Mouse (Mus musculus) liver, embryonic 13.5 days (tissue): ENCODE measurements around the gene Ankrd50. TPM values are rescaled to one million over a fixed set of nuclear protein-coding genes. Genes with fewer than 3 reads are reported as not detected.

Source experiments
- ATAC-seq: fragments of 200-750 bp; cut with Nextera tagmentation; 2 replicates; pipeline ENCODE4 v1.8.0; 2017; ENCODE audit warnings: low read depth, mild to moderate bottlenecking, moderate number of reproducible peaks, moderate library complexity
- DNase-seq: peaks from one replicate; pipeline ENCODE4 v3.0.0; 2022
- H3K27ac ChIP-seq: fragments of 300-500 bp; sonication (generic); 2 replicates; pipeline ENCODE4 v1.5.1; 2015; ENCODE audit warnings: moderate library complexity, mild to moderate bottlenecking, inconsistent platforms
- H3K27me3 ChIP-seq: fragments of 300-500 bp; sonication (generic); 2 replicates; pipeline ENCODE4 v1.6.1; 2015; ENCODE audit warnings: mild to moderate bottlenecking, inconsistent platforms
- H3K36me3 ChIP-seq: fragments of 300-500 bp; sonication (generic); 2 replicates; pipeline ENCODE4 v1.6.1; 2015; ENCODE audit warnings: mild to moderate bottlenecking, inconsistent platforms
- H3K4me1 ChIP-seq: fragments of 300-500 bp; sonication (generic); replicated peaks from 2 replicates; pipeline ENCODE4 v1.6.1; 2015; ENCODE audit warnings: inconsistent platforms
- H3K4me2 ChIP-seq: fragments of 300-500 bp; sonication (generic); 2 replicates; pipeline ENCODE4 v1.6.1; 2015; ENCODE audit warnings: inconsistent platforms, mild to moderate bottlenecking, moderate library complexity
- H3K4me3 ChIP-seq: fragments of 300-500 bp; sonication (generic); replicated peaks from 2 replicates; pipeline ENCODE4 v1.5.1; 2015; ENCODE audit warnings: mild to moderate bottlenecking, inconsistent platforms
- H3K9ac ChIP-seq: fragments of 300-500 bp; sonication (generic); 2 replicates; pipeline ENCODE4 v1.6.1; 2015; ENCODE audit warnings: mild to moderate bottlenecking, inconsistent platforms
- H3K9me3 ChIP-seq: fragments of 300-500 bp; sonication (generic); replicated peaks from 2 replicates; pipeline ENCODE4 v1.6.1; 2016; ENCODE audit warnings: inconsistent platforms
- WGBS: fragments of 180-500 bp; shearing (Covaris S2); methylation state at CpG from one replicate; pipeline ENCODE4 v1.1.7; 2015; ENCODE audit not compliant: insufficient replicate concordance; 5-methylcytosine and 5-hydroxymethylcytosine counted together
- polyA plus RNA-seq: library from polyadenylated mRNA; unstranded; fragments of >200 nt; fragmentation: Nextera tagmentation; extraction: Ambion mirVana; gene quantifications from 2 replicates; pipeline ENCODE4 v1.2.1, GENCODE M21; 2015

Gene Ankrd50
- 2.2 and 3.3 TPM in 2 replicates for polyA plus RNA-seq

GRCm38 (mm10) chr3:38484191-38485106 is at the start of gene Ankrd50:
Gene Ankrd50, minus strand, starts transcription at chr3:38484844.
- Histone ChIP-seq H3K4me3 (peak within 1 kb of the TSS; percentile 80), H3K36me3 (no peaks in the 10 kb centered on the region), H3K27me3 (0 out of 2 replicates have a peak, but pooled peaks cover 8% of the 10 kb centered on the region), H3K9ac (peak within 1 kb of the TSS; percentile 90), H3K4me2 (peak within 1 kb of the TSS; percentile 98), H3K4me1 (peaks cover 19% of the 10 kb centered on the region), H3K9me3 (no peaks in the 10 kb centered on the region), H3K27ac (peak within 1 kb of the TSS; percentile 61)
- whole genome bisulfite sequencing = under 1% methylated on average over 80 of the region's 81 CpGs
- DNase-seq (peak; percentile 95), ATAC-seq (peak; percentile 94)

- no peaks in the 10 kb centered on the region for H3K9me3 ChIP-seq
These were observed 49.6 kb upstream of the Ankrd50 start for GRCm38 (mm10) chr3:38534245-38534644.

GRCm38 (mm10) chr3:38520426-38520825 is 35.8 kb upstream of the Ankrd50 start:
- no peak overlapping the region for H3K9ac ChIP-seq
- H3K36me3 ChIP-seq = no peaks in the 10 kb centered on the region
- DNase-seq (no peak), ATAC-seq (no peak)
- no peaks in the 10 kb centered on the region for H3K27me3 ChIP-seq
- no peaks in the 10 kb centered on the region for H3K9me3 ChIP-seq
- 71% methylated on average over 2 of the region's 2 CpGs for WGBS
- no peak overlapping the region for H3K4me3 ChIP-seq
- H3K4me2 ChIP-seq = no peak overlapping the region
- H3K4me1 ChIP-seq = no peaks in the 10 kb centered on the region
- no peak overlapping the region for H3K27ac ChIP-seq

More at GRCm38 (mm10) chr3:38534245-38534644, 49.6 kb upstream of the Ankrd50 start:
- Histone ChIP-seq H3K9ac (no peak overlapping the region), H3K4me3 (no peak overlapping the region), H3K36me3 (no peaks in the 10 kb centered on the region), H3K27ac (no peak overlapping the region), H3K27me3 (no peaks in the 10 kb centered on the region), H3K4me1 (no peaks in the 10 kb centered on the region), H3K4me2 (no peak overlapping the region)
- 71% methylated on average over 6 of the region's 6 CpGs for WGBS
- DNase-seq (no peak), ATAC-seq (no peak)

GRCm38 (mm10) chr3:38519971-38520370 is 35.3 kb upstream of the Ankrd50 start:
- ATAC-seq = no peak

GRCm38 (mm10) chr3:38503606-38504005 is 19.0 kb upstream of the Ankrd50 start:
- Histone ChIP-seq H3K36me3 (no peaks in the 10 kb centered on the region), H3K4me1 (no peaks in the 10 kb centered on the region), H3K27ac (no peak overlapping the region), H3K9me3 (no peaks in the 10 kb centered on the region), H3K4me3 (no peak overlapping the region), H3K27me3 (no peaks in the 10 kb centered on the region), H3K9ac (no peak overlapping the region), H3K4me2 (no peak overlapping the region)
- ATAC-seq (no peak), DNase-seq (no peak)
- 49% methylated on average over 4 of the region's 4 CpGs for WGBS

More at GRCm38 (mm10) chr3:38519971-38520370, 35.3 kb upstream of the Ankrd50 start:
- no peak for DNase-seq
- Histone ChIP-seq H3K9ac (no peak overlapping the region), H3K4me1 (no peaks in the 10 kb centered on the region), H3K27me3 (no peaks in the 10 kb centered on the region), H3K4me2 (no peak overlapping the region), H3K9me3 (no peaks in the 10 kb centered on the region), H3K36me3 (no peaks in the 10 kb centered on the region), H3K27ac (no peak overlapping the region), H3K4me3 (no peak overlapping the region)
- WGBS = 68% methylated on average over 3 of the region's 3 CpGs

- ATAC-seq (no peak), DNase-seq (no peak)
- Histone ChIP-seq H3K4me3 (no peak overlapping the region), H3K9me3 (no peaks in the 10 kb centered on the region), H3K9ac (no peak overlapping the region), H3K27ac (no peak overlapping the region), H3K4me1 (no peaks in the 10 kb centered on the region), H3K27me3 (no peaks in the 10 kb centered on the region), H3K36me3 (no peaks in the 10 kb centered on the region), H3K4me2 (no peak overlapping the region)
- WGBS = 55% methylated on average over 5 of the region's 5 CpGs
These were observed 17.5 kb upstream of the Ankrd50 start for GRCm38 (mm10) chr3:38502156-38502555.

- no peaks in the 10 kb centered on the region for H3K36me3 ChIP-seq
- no peak overlapping the region for H3K27ac ChIP-seq
- no peak overlapping the region for H3K4me2 ChIP-seq
- DNase-seq = no peak
- H3K27me3 ChIP-seq = no peaks in the 10 kb centered on the region
- H3K9me3 ChIP-seq = no peaks in the 10 kb centered on the region
- no peak for ATAC-seq
- H3K9ac ChIP-seq = no peak overlapping the region
- no peaks in the 10 kb centered on the region for H3K4me1 ChIP-seq
- no peak overlapping the region for H3K4me3 ChIP-seq
- 64% methylated on average over 2 of the region's 2 CpGs for WGBS
These were observed 17.1 kb upstream of the Ankrd50 start for GRCm38 (mm10) chr3:38501739-38502138.

GRCm38 (mm10) chr3:38501316-38501715 is 16.7 kb upstream of the Ankrd50 start:
- no peak overlapping the region for H3K27ac ChIP-seq
- no peak overlapping the region for H3K9ac ChIP-seq
- no peaks in the 10 kb centered on the region for H3K4me1 ChIP-seq
- 70% methylated on average over 5 of the region's 5 CpGs for WGBS
- no peak for DNase-seq
- no peak for ATAC-seq
- no peaks in the 10 kb centered on the region for H3K9me3 ChIP-seq
- no peaks in the 10 kb centered on the region for H3K27me3 ChIP-seq
- no peak overlapping the region for H3K4me3 ChIP-seq
- no peak overlapping the region for H3K4me2 ChIP-seq
- no peaks in the 10 kb centered on the region for H3K36me3 ChIP-seq

- Histone ChIP-seq H3K27me3 (no peaks in the 10 kb centered on the region), H3K4me3 (no peak overlapping the region), H3K4me1 (no peaks in the 10 kb centered on the region), H3K4me2 (no peak overlapping the region), H3K9ac (no peak overlapping the region), H3K36me3 (no peaks in the 10 kb centered on the region), H3K9me3 (no peaks in the 10 kb centered on the region), H3K27ac (no peak overlapping the region)
- ATAC-seq (no peak), DNase-seq (no peak)
- WGBS = 78% methylated on average over 3 of the region's 3 CpGs
These were observed 13.9 kb upstream of the Ankrd50 start for GRCm38 (mm10) chr3:38498561-38498960.

- no peaks in the 10 kb centered on the region for H3K4me1 ChIP-seq
- H3K4me3 ChIP-seq = no peak overlapping the region
- H3K9ac ChIP-seq = no peak overlapping the region
- ATAC-seq (no peak), DNase-seq (no peak)
- no peak overlapping the region for H3K27ac ChIP-seq
- no peak overlapping the region for H3K4me2 ChIP-seq
- no peaks in the 10 kb centered on the region for H3K27me3 ChIP-seq
- H3K36me3 ChIP-seq = no peaks in the 10 kb centered on the region
- H3K9me3 ChIP-seq = no peaks in the 10 kb centered on the region
- 62% methylated on average over 3 of the region's 3 CpGs for WGBS
These were observed 12.2 kb upstream of the Ankrd50 start for GRCm38 (mm10) chr3:38496795-38497385.

- 14% methylated on average over 3 of the region's 3 CpGs for WGBS
- DNase-seq = no peak
These were observed 7.1 kb upstream of the Ankrd50 start for GRCm38 (mm10) chr3:38491702-38492101.

More at GRCm38 (mm10) chr3:38491702-38492101, 7.1 kb upstream of the Ankrd50 start:
- Histone ChIP-seq H3K27me3 (0 out of 2 replicates have a peak, but pooled peaks cover 8% of the 10 kb centered on the region), H3K27ac (no peak overlapping the region), H3K36me3 (no peaks in the 10 kb centered on the region), H3K9me3 (no peaks in the 10 kb centered on the region), H3K4me2 (no peak overlapping the region), H3K4me1 (no peaks in the 10 kb centered on the region), H3K9ac (no peak overlapping the region), H3K4me3 (no peak overlapping the region)
- no peak for ATAC-seq
